Mouse (Mus musculus) midbrain, embryonic 12.5 days (tissue): ENCODE measurements around the gene Scfd2. TPM values are rescaled to one million over a fixed set of nuclear protein-coding genes. Genes with fewer than 3 reads are reported as not detected.

Source experiments
- ATAC-seq: fragments of 200-750 bp; cut with Nextera tagmentation; 2 replicates; pipeline ENCODE4 v1.8.0; 2017; ENCODE audit warnings: low read depth, moderate TSS enrichment, moderate library complexity; ENCODE audit not compliant: low FRiP score
- H3K27ac ChIP-seq: fragments of 300-500 bp; sonication (generic); replicated peaks from 2 replicates; pipeline ENCODE4 v1.5.1; 2016; ENCODE audit warnings: mild to moderate bottlenecking
- H3K27me3 ChIP-seq: fragments of 300-500 bp; sonication (generic); 2 replicates; pipeline ENCODE4 v1.6.1; 2016; ENCODE audit warnings: mild to moderate bottlenecking
- H3K36me3 ChIP-seq: fragments of 300-500 bp; sonication (generic); 2 replicates; pipeline ENCODE4 v1.6.1; 2016
- H3K4me1 ChIP-seq: fragments of 300-500 bp; sonication (generic); 2 replicates; pipeline ENCODE4 v1.6.1; 2016
- H3K4me2 ChIP-seq: fragments of 300-500 bp; sonication (generic); replicated peaks from 2 replicates; pipeline ENCODE4 v1.6.1; 2016; ENCODE audit warnings: mild to moderate bottlenecking, moderate library complexity
- H3K4me3 ChIP-seq: fragments of 300-500 bp; sonication (generic); 2 replicates; pipeline ENCODE4 v1.5.1; 2016; ENCODE audit warnings: mild to moderate bottlenecking
- H3K9ac ChIP-seq: fragments of 300-500 bp; sonication (generic); replicated peaks from 2 replicates; pipeline ENCODE4 v1.6.1; 2016; ENCODE audit warnings: mild to moderate bottlenecking, moderate library complexity
- H3K9me3 ChIP-seq: fragments of 300-500 bp; sonication (generic); 2 replicates; pipeline ENCODE4 v1.6.1; 2016; ENCODE audit warnings: mild to moderate bottlenecking
- WGBS: fragments of 180-500 bp; shearing (Covaris S2); methylation state at CpG from one replicate; pipeline ENCODE4 v1.1.7; 2016; 5-methylcytosine and 5-hydroxymethylcytosine counted together
- polyA plus RNA-seq: library from polyadenylated mRNA; unstranded; fragments of >200 nt; fragmentation: Nextera tagmentation; extraction: Ambion mirVana; gene quantifications from 2 replicates; pipeline ENCODE4 v1.2.1, GENCODE M21; 2016

Scfd2 gene
- polyA plus RNA-seq, 1 experiment from 2014 or later: 17.7 TPM

- no peaks in the 10 kb centered on the region for H3K27me3 ChIP-seq
- H3K9me3 ChIP-seq: no peaks in the 10 kb centered on the region
- no peak overlapping the region for H3K9ac ChIP-seq
- 91% methylated on average over 8 of the region's 8 CpGs for WGBS
- ATAC-seq: no peak
- H3K4me1 ChIP-seq: peaks cover 7% of the 10 kb centered on the region; the same call in 1 of the 2 replicates
- H3K27ac ChIP-seq: no peak overlapping the region
- no peaks in the 10 kb centered on the region for H3K36me3 ChIP-seq
- H3K4me2 ChIP-seq: no peak overlapping the region
- no peak overlapping the region for H3K4me3 ChIP-seq
Observed at GRCm38 (mm10) chr5:74245641-74246145, 285.9 kb downstream of the Scfd2 start.

DNA sequence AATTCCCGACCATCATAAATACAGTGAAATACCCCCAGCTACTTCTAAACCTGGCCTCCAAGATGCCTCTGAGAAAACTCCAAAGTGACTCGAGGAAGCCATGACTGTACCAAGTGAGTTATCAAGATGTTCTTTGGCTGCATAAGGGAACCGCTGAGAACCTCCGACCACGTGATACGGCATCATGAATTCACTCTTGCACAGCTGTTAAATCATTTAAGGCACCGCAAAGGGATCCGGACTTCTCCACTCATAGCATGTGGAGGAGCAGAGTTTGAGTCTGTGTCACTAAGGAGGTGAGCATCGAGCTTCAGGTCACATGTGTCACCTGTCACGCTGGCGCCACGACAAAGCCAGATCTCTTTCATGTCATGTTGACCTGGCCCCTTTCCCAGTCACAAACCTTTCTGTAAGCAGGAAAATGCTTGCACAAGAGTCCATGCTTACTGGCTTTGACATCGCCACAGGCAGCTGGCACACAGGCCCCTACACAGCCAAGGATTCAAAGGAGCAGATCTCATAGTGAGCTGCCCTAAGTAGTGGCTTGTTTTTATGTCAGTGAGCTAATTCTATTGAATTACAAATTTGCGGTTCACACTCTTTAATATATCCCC, 287.0 kb downstream of the Scfd2 start:
- Histone ChIP-seq H3K9ac (no peak overlapping the region), H3K4me1 (peaks cover 7% of the 10 kb centered on the region; the same call in 1 of the 2 replicates), H3K9me3 (no peaks in the 10 kb centered on the region), H3K4me2 (no peak overlapping the region), H3K4me3 (no peak overlapping the region), H3K36me3 (no peaks in the 10 kb centered on the region), H3K27ac (no peak overlapping the region), H3K27me3 (no peaks in the 10 kb centered on the region)
- no peak for ATAC-seq
- WGBS: 92% methylated on average over 14 of the region's 14 CpGs

- no peak overlapping the region for H3K27ac ChIP-seq
- no peaks in the 10 kb centered on the region for H3K36me3 ChIP-seq
- H3K9ac ChIP-seq: no peak overlapping the region
- peaks cover 7% of the 10 kb centered on the region; the same call in 1 of the 2 replicates for H3K4me1 ChIP-seq
- ATAC-seq: no peak
- WGBS: 65% methylated on average over 3 of the region's 3 CpGs
- H3K9me3 ChIP-seq: no peaks in the 10 kb centered on the region
- no peak overlapping the region for H3K4me3 ChIP-seq
- H3K27me3 ChIP-seq: no peaks in the 10 kb centered on the region
- no peak overlapping the region for H3K4me2 ChIP-seq
Observed at GRCm38 (mm10) chr5:74242654-74243053, 288.9 kb downstream of the Scfd2 start.

- no peaks in the 10 kb centered on the region for H3K9me3 ChIP-seq
- no peak for ATAC-seq
- H3K27me3 ChIP-seq: no peaks in the 10 kb centered on the region
- peaks cover under 1% of the 10 kb centered on the region; the same call in 1 of the 2 replicates for H3K4me1 ChIP-seq
- no peak overlapping the region for H3K9ac ChIP-seq
- no peak overlapping the region for H3K4me2 ChIP-seq
- H3K36me3 ChIP-seq: no peaks in the 10 kb centered on the region
- 62% methylated on average over 13 of the region's 13 CpGs for WGBS
- H3K27ac ChIP-seq: no peak overlapping the region
- no peak overlapping the region for H3K4me3 ChIP-seq
Observed at GRCm38 (mm10) chr5:74240926-74241680, 290.5 kb downstream of the Scfd2 start.

- no peaks in the 10 kb centered on the region for H3K36me3 ChIP-seq
- H3K4me1 ChIP-seq: no peaks in the 10 kb centered on the region
- ATAC-seq: no peak
- H3K27me3 ChIP-seq: no peaks in the 10 kb centered on the region
- no peak overlapping the region for H3K9ac ChIP-seq
- H3K27ac ChIP-seq: no peak overlapping the region
- no peak overlapping the region for H3K4me2 ChIP-seq
- H3K4me3 ChIP-seq: no peak overlapping the region
- H3K9me3 ChIP-seq: no peaks in the 10 kb centered on the region
- WGBS: 87% methylated on average over 8 of the region's 8 CpGs
Observed at GRCm38 (mm10) chr5:74240298-74240697, 291.3 kb downstream of the Scfd2 start.

GRCm38 (mm10) chr5:74239369-74239768, 292.2 kb downstream of the Scfd2 start:
- no peaks in the 10 kb centered on the region for H3K36me3 ChIP-seq
- H3K27ac ChIP-seq: no peak overlapping the region
- no peaks in the 10 kb centered on the region for H3K9me3 ChIP-seq
- H3K27me3 ChIP-seq: no peaks in the 10 kb centered on the region
- no peak overlapping the region for H3K4me2 ChIP-seq
- no peaks in the 10 kb centered on the region for H3K4me1 ChIP-seq
- WGBS: 86% methylated on average over 1 of the region's 1 CpGs
- no peak for ATAC-seq
- no peak overlapping the region for H3K9ac ChIP-seq
- H3K4me3 ChIP-seq: no peak overlapping the region

GRCm38 (mm10) chr5:74233808-74234207, 297.8 kb downstream of the Scfd2 start:
- H3K4me1 ChIP-seq: peaks cover 5% of the 10 kb centered on the region; the same call in 1 of the 2 replicates
- WGBS: 94% methylated on average over 7 of the region's 7 CpGs
- H3K9me3 ChIP-seq: no peaks in the 10 kb centered on the region
- no peak overlapping the region for H3K27ac ChIP-seq
- H3K27me3 ChIP-seq: peaks cover 7% of the 10 kb centered on the region; the same call in 1 of the 2 replicates
- no peak overlapping the region for H3K4me2 ChIP-seq
- no peak overlapping the region for H3K9ac ChIP-seq
- no peak for ATAC-seq
- no peaks in the 10 kb centered on the region for H3K36me3 ChIP-seq
- H3K4me3 ChIP-seq: no peak overlapping the region

- Histone ChIP-seq H3K27me3 (peaks cover 7% of the 10 kb centered on the region; the same call in 1 of the 2 replicates), H3K4me3 (no peak overlapping the region), H3K9me3 (no peaks in the 10 kb centered on the region), H3K27ac (no peak overlapping the region), H3K4me1 (peaks cover 5% of the 10 kb centered on the region; the same call in 1 of the 2 replicates), H3K36me3 (no peaks in the 10 kb centered on the region), H3K9ac (no peak overlapping the region), H3K4me2 (no peak overlapping the region)
- ATAC-seq: no peak
- WGBS: 33% methylated on average over 2 of the region's 2 CpGs
Observed at GRCm38 (mm10) chr5:74230525-74230924, 301.0 kb downstream of the Scfd2 start.

DNA sequence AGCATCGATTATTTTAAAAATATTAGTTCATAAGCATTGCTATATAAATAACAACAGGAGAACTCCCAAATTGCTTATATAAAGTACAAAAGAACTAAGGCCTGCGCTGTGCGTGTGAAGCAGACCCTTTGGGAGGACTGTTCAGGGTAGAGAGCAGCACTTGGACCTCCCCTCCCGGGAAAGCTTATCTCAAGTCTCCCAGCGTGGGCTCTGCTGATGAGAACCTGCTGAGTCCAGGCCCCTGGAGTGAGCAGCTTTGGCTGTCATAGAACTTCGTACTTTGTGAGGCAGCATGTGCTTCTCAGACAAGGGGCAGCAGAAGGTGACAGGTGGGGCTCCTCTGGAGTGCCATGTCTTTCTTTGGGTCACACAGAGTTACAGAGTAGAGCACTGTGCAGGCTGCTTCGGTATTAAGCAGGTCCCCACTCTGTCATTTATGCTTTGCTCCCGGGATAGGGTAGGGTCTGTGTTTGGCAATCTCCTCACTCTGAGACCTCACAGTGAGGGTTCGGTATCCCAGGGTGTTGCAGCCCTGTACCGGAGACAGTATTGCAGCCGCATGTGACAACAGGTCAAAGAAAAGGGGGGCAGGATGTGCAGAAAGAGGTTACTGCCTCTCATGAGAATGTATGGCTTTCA, 301.7 kb downstream of the Scfd2 start:
- WGBS: 57% methylated on average over 11 of the region's 11 CpGs
- Histone ChIP-seq H3K4me2 (no peak overlapping the region), H3K4me3 (no peak overlapping the region), H3K36me3 (no peaks in the 10 kb centered on the region), H3K27ac (no peak overlapping the region), H3K27me3 (peaks cover 7% of the 10 kb centered on the region; the same call in 1 of the 2 replicates), H3K9ac (no peak overlapping the region), H3K4me1 (peaks cover 5% of the 10 kb centered on the region; the same call in 1 of the 2 replicates), H3K9me3 (no peaks in the 10 kb centered on the region)
- no peak for ATAC-seq

- Histone ChIP-seq H3K9ac (no peak overlapping the region), H3K36me3 (no peaks in the 10 kb centered on the region), H3K27me3 (peaks cover 7% of the 10 kb centered on the region; the same call in 1 of the 2 replicates), H3K4me2 (no peak overlapping the region), H3K27ac (no peak overlapping the region), H3K4me3 (no peak overlapping the region), H3K9me3 (no peaks in the 10 kb centered on the region), H3K4me1 (peaks cover 5% of the 10 kb centered on the region; the same call in 1 of the 2 replicates)
- WGBS: 58% methylated on average over 1 of the region's 1 CpGs
- no peak for ATAC-seq
Observed at GRCm38 (mm10) chr5:74228938-74229337, 302.6 kb downstream of the Scfd2 start.

- H3K4me1 ChIP-seq: peaks cover 5% of the 10 kb centered on the region; the same call in 1 of the 2 replicates
- no peak for ATAC-seq
- no peaks in the 10 kb centered on the region for H3K9me3 ChIP-seq
- no peak overlapping the region for H3K27ac ChIP-seq
- H3K36me3 ChIP-seq: no peaks in the 10 kb centered on the region
- H3K27me3 ChIP-seq: 0 out of 2 replicates have a peak, but pooled peaks cover 7% of the 10 kb centered on the region
- H3K4me3 ChIP-seq: no peak overlapping the region
- no peak overlapping the region for H3K4me2 ChIP-seq
- H3K9ac ChIP-seq: no peak overlapping the region
- WGBS: 89% methylated on average over 6 of the region's 6 CpGs
Observed at GRCm38 (mm10) chr5:74227352-74227751, 304.2 kb downstream of the Scfd2 start.

DNA sequence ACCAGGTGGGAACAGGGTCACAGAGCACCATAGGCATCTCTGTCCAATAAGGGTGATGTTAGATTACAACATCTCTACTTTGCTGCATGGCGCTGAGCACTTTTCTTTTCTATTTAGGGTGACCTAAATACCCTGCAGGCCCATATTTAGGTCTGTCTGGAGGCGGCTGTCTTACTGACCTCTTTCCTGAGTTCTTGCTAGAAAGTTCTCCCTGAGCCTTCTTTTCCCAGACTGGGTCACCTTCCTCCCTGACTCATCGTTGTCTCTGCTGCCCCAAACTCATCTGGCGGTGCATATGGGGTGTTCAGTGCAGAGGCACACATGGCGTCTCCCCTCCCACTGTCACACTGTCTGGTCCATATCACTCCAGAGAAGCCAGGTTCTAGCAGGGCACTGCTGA, 305.4 kb downstream of the Scfd2 start:
- ATAC-seq: no peak
- H3K27ac ChIP-seq: no peak overlapping the region

More for the DNA sequence above, 305.4 kb downstream of the Scfd2 start:
- Histone ChIP-seq H3K27me3 (0 out of 2 replicates have a peak, but pooled peaks cover 7% of the 10 kb centered on the region), H3K9ac (no peak overlapping the region), H3K36me3 (no peaks in the 10 kb centered on the region), H3K4me1 (peaks cover 5% of the 10 kb centered on the region; the same call in 1 of the 2 replicates), H3K4me2 (no peak overlapping the region), H3K9me3 (no peaks in the 10 kb centered on the region), H3K4me3 (no peak overlapping the region)
- 90% methylated on average over 5 of the region's 5 CpGs for WGBS
